Mouse (Mus musculus) lung, adult 2 months (tissue): ENCODE data around the gene Rock2.

ENCODE experiments used
- CTCF ChIP-seq: fragments of 200-500 bp; IDR thresholded peaks from 2 replicates; pipeline ENCODE4 v1.5.1; 2011; ENCODE audit warnings: mild to moderate bottlenecking, low read length, control low read depth; ENCODE audit not compliant: insufficient read depth
- POLR2A ChIP-seq: fragments of 200-500 bp; IDR thresholded peaks from 2 replicates; pipeline ENCODE4 v1.6.1; 2011; ENCODE audit warnings: low read depth, mild to moderate bottlenecking, control low read depth, low read length, borderline replicate concordance; ENCODE audit errors: extremely low read depth

DNA sequence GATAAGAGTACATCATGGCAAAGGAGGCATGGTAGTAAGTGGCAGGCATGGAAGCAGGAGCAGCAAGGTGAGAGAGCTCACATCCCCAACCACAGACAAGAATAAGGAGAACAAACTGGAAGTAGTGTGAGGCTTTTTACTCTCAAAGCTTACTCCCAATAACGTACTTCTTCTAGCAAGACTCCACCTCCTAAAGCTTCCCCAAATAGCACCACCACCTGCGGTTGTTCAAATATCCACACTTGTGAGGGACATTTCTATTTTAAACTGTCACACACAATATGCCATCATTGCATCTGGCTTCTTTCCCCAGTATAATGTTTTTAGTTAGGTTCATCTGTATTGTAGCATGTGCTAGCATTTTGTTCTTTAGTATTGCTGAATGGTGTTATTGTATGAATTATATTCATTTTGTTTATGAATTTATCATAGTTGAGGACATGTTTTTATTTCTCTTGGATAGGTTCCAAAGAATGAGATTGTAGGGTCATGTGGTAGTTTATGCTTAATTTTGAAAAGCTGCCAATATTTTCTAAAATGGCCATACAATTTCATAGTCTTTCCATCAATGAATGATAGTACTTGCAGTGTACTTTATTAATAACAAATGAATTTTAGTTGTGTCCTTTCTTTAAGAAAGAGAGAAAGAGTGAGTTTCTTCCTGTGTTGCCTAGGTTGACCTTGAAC lies 9.4 kb downstream of the Rock2 start:
- TF ChIP-seq CTCF = no peak
- no peak for TF ChIP-seq POLR2A
